Mouse (Mus musculus): ENCODE data around the gene Rab3a. TPM values are rescaled to one million over a fixed set of nuclear protein-coding genes. Genes with fewer than 3 reads are reported as not detected.

The Rab3a gene
- polyA plus RNA-seq, 1 experiment from 2014 or later = 27.7 TPM

DNA sequence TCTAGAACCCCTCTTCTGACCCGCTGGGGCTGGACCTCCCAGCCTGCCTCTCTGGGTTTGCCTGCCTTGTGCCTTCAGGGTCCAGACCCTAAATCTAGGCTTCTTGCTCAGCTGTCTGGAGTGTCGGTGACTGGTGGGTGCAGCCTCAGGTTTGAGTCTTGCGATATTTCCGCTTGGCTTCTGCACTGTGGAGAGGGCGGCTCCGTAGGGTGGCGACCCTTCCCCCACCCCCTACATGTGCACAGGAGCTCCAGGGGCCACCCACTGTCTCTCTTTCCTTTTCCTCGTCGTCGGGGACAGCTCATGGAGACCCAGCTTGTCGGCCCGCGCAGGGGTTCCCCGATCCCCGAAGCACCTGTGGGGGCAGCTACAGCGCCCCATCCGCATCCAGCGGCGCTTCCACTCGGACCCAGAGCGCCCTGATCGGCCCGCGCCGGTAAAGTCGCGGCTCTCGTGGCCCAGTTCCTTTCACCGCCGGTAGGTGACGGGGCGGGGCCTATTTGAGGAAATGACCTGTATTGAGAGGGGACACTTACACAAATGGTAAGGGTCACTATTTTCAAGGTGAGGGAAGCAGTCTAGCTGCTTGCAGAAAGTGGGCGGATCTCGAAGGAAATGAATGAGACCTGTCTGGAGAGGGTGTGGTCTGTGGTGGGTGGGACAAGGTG lies 24.5 kb upstream of the Rab3a start:
- DNase-seq (ENCODE audit: low spot score) = peak; percentile 64
- H3K36me3 ChIP-seq (ENCODE audit: control insufficient read depth, insufficient read depth, low read length) = no peaks in the 10 kb centered on the region
- no peak overlapping the region for H3K27ac ChIP-seq (ENCODE audit: low read depth)
- peaks cover 24% of the 10 kb centered on the region for H3K27me3 ChIP-seq (replicated peaks; ENCODE audit: control insufficient read depth, insufficient read depth, low read length)
- H3K4me3 ChIP-seq (ENCODE audit: low read depth, low read length) = peak overlapping the region; percentile 32
- H3K9ac ChIP-seq (ENCODE audit: low read length) = peak overlapping the region; percentile 23; the same call in 1 of the 2 replicates
- H3K4me1 ChIP-seq (replicated peaks; ENCODE audit: control insufficient read depth, insufficient read depth, low read length) = 0 out of 2 replicates have a peak, but pooled peaks cover 6% of the 10 kb centered on the region
- peak; percentile 75 for ATAC-seq (replicated peaks; ENCODE audit: low FRiP score, low TSS enrichment, low read depth)
- 3% methylated on average over 34 of the region's 34 CpGs for WGBS
- H3K4me2 ChIP-seq (ENCODE audit: low read length) = peak overlapping the region; percentile 48
- H3K9me3 ChIP-seq (ENCODE audit: control insufficient read depth, low read length) = no peaks in the 10 kb centered on the region

DNA sequence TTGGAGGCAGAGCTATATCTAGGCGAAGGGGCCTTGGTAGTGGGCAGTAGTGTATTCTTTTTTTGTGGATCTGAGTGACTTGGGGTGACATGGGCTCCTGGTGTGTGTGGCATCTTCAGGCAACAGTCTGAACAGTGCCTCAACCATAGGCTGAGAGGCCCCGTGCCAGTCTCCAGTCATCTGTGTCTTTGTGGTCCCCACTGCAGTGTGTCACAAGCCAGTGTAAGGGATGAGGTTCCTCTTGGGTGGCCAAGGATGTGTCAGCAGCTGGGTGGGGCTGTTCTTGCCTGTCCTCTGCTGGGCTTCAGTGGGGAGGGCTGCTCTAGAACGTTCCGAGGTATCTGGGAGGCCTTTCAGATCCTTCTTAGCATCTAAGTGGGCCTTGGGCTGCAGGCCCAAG lies 23.5 kb upstream of the Rab3a start:
- Histone ChIP-seq H3K9ac (ENCODE audit: low read length) (no peak overlapping the region), H3K36me3 (ENCODE audit: control insufficient read depth, insufficient read depth, low read length) (no peaks in the 10 kb centered on the region), H3K9me3 (ENCODE audit: control insufficient read depth, low read length) (no peaks in the 10 kb centered on the region), H3K27ac (ENCODE audit: low read depth) (no peak overlapping the region), H3K4me1 (replicated peaks; ENCODE audit: control insufficient read depth, insufficient read depth, low read length) (0 out of 2 replicates have a peak, but pooled peaks cover 6% of the 10 kb centered on the region), H3K4me2 (ENCODE audit: low read length) (no peak overlapping the region), H3K4me3 (ENCODE audit: low read depth, low read length) (no peak overlapping the region), H3K27me3 (replicated peaks; ENCODE audit: control insufficient read depth, insufficient read depth, low read length) (peaks cover 24% of the 10 kb centered on the region)
- 86% methylated on average over 4 of the region's 4 CpGs for WGBS
- no peak for DNase-seq (ENCODE audit: low spot score)
- ATAC-seq (replicated peaks; ENCODE audit: low FRiP score, low TSS enrichment, low read depth) = no peak

DNA sequence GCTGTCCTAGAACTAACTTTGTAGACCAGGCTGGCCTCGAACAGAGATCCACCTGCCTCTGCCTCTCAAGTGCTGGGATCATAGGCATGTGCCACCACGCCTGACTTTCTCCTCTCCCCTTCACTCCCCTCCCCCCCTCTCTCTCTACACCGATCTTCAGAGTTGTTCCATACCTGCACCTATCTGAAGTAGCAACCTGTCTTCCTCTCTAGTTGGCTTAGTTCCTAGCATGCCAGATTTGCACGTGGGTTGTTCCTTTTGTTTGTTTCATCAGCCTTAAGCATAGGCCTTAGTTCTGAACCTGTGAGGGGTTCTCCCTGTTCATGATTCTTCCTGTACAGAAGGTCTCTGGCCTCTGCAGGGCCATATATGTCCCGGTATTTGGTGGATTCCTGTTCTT lies 16.8 kb upstream of the Rab3a start:
- ATAC-seq (replicated peaks; ENCODE audit: low FRiP score, low TSS enrichment, low read depth) (no peak), DNase-seq (ENCODE audit: low spot score) (no peak)
- 0 out of 2 replicates have a peak, but pooled peaks cover 6% of the 10 kb centered on the region for H3K4me1 ChIP-seq (replicated peaks; ENCODE audit: control insufficient read depth, insufficient read depth, low read length)
- H3K9me3 ChIP-seq (ENCODE audit: control insufficient read depth, low read length) = no peaks in the 10 kb centered on the region
- WGBS = 64% methylated on average over 5 of the region's 5 CpGs
- no peak overlapping the region for H3K4me3 ChIP-seq (ENCODE audit: low read depth, low read length)
- H3K9ac ChIP-seq (ENCODE audit: low read length) = no peak overlapping the region
- H3K27me3 ChIP-seq (replicated peaks; ENCODE audit: control insufficient read depth, insufficient read depth, low read length) = peaks cover 14% of the 10 kb centered on the region
- H3K4me2 ChIP-seq (ENCODE audit: low read length) = no peak overlapping the region
- no peak overlapping the region for H3K27ac ChIP-seq (ENCODE audit: low read depth)
- no peaks in the 10 kb centered on the region for H3K36me3 ChIP-seq (ENCODE audit: control insufficient read depth, insufficient read depth, low read length)

DNA sequence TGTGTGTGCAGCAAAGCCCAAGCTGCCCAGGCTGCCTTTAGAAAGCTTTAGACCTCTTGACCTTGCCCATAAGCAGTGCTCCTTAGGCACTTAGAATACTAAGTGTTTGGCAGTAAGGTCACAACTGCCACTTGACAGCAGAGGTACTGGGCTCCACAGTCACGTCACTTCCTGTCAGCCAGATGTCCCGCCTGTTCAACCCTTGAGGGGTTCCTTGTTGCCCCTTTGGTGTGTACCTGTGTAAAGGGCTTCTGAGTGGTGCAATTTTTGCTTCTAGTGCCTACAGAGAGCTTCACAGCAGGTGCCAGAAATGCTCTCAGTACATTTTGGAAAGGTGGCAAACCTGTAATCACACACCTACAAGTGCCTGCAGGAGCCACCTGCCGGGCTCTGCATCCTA lies 16.3 kb upstream of the Rab3a start:
- ATAC-seq (replicated peaks; ENCODE audit: low FRiP score, low TSS enrichment, low read depth) = no peak
- no peak for DNase-seq (ENCODE audit: low spot score)
- H3K9me3 ChIP-seq (ENCODE audit: control insufficient read depth, low read length) = no peaks in the 10 kb centered on the region
- H3K27ac ChIP-seq (ENCODE audit: low read depth) = no peak overlapping the region
- 0 out of 2 replicates have a peak, but pooled peaks cover 6% of the 10 kb centered on the region for H3K4me1 ChIP-seq (replicated peaks; ENCODE audit: control insufficient read depth, insufficient read depth, low read length)
- peaks cover 19% of the 10 kb centered on the region for H3K27me3 ChIP-seq (replicated peaks; ENCODE audit: control insufficient read depth, insufficient read depth, low read length)
- no peak overlapping the region for H3K4me2 ChIP-seq (ENCODE audit: low read length)
- no peak overlapping the region for H3K9ac ChIP-seq (ENCODE audit: low read length)
- no peak overlapping the region for H3K4me3 ChIP-seq (ENCODE audit: low read depth, low read length)
- no peaks in the 10 kb centered on the region for H3K36me3 ChIP-seq (ENCODE audit: control insufficient read depth, insufficient read depth, low read length)
- WGBS = 64% methylated on average over 3 of the region's 3 CpGs

DNA sequence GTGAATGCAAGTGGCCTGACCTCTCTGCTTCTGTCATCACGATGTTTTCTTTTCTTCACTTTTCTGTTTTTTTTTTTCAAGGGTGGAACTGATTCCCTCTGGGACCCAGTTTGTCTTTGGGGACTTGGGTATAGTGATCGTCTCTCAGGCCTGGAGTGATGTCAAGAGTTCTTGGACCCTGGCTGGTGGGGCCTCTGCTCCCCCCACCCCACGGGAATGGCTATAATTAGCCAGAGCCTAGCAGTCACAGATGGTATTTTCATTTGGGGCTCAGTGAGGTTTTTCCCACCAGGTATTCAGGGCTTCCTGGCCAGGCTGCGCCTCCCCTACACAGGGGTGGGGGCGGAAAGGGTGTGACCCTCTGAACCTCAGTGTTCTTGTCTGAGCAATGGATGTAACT lies 12.8 kb upstream of the Rab3a start:
- no peak overlapping the region for H3K9ac ChIP-seq (ENCODE audit: low read length)
- DNase-seq (ENCODE audit: low spot score) (no peak), ATAC-seq (replicated peaks; ENCODE audit: low FRiP score, low TSS enrichment, low read depth) (no peak)
- H3K27ac ChIP-seq (ENCODE audit: low read depth) = no peak overlapping the region
- WGBS = 44% methylated on average over 5 of the region's 5 CpGs
- H3K27me3 ChIP-seq (replicated peaks; ENCODE audit: control insufficient read depth, insufficient read depth, low read length) = peaks cover 50% of the 10 kb centered on the region
- H3K4me1 ChIP-seq (replicated peaks; ENCODE audit: control insufficient read depth, insufficient read depth, low read length) = peaks cover 6% of the 10 kb centered on the region; the same call in 1 of the 2 replicates
- H3K4me3 ChIP-seq (ENCODE audit: low read depth, low read length) = no peak overlapping the region
- no peaks in the 10 kb centered on the region for H3K36me3 ChIP-seq (ENCODE audit: control insufficient read depth, insufficient read depth, low read length)
- no peak overlapping the region for H3K4me2 ChIP-seq (ENCODE audit: low read length)
- H3K9me3 ChIP-seq (ENCODE audit: control insufficient read depth, low read length) = no peaks in the 10 kb centered on the region

DNA sequence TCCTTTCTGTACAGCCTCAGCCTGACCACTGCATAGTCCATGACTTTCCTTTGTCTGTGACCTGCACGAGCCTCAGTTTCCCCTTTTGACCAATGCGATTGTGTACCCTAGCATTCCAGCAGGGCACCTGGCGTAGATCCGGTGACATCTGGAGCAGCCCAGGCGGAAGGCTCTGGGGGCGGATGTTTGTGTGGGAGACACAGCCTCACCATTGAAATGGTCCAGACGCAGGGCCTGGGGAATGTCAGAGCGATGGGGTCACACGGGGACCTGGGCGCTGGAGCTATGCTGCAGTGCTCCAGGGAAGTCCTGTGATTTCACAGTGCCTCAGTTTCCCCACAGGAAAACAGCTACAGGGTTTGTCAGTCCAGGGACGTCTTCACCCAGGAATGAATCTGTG lies 12.3 kb upstream of the Rab3a start:
- 27% methylated on average over 11 of the region's 11 CpGs for WGBS
- ATAC-seq (replicated peaks; ENCODE audit: low FRiP score, low TSS enrichment, low read depth) (no peak), DNase-seq (ENCODE audit: low spot score) (peak; percentile 68)
- H3K36me3 ChIP-seq (ENCODE audit: control insufficient read depth, insufficient read depth, low read length) = no peaks in the 10 kb centered on the region
- H3K4me1 ChIP-seq (replicated peaks; ENCODE audit: control insufficient read depth, insufficient read depth, low read length) = peaks cover 6% of the 10 kb centered on the region; the same call in 1 of the 2 replicates
- H3K4me2 ChIP-seq (ENCODE audit: low read length) = no peak overlapping the region
- H3K27me3 ChIP-seq (replicated peaks; ENCODE audit: control insufficient read depth, insufficient read depth, low read length) = peaks cover 52% of the 10 kb centered on the region
- no peak overlapping the region for H3K27ac ChIP-seq (ENCODE audit: low read depth)
- no peak overlapping the region for H3K9ac ChIP-seq (ENCODE audit: low read length)
- no peak overlapping the region for H3K4me3 ChIP-seq (ENCODE audit: low read depth, low read length)
- H3K9me3 ChIP-seq (ENCODE audit: control insufficient read depth, low read length) = no peaks in the 10 kb centered on the region

DNA sequence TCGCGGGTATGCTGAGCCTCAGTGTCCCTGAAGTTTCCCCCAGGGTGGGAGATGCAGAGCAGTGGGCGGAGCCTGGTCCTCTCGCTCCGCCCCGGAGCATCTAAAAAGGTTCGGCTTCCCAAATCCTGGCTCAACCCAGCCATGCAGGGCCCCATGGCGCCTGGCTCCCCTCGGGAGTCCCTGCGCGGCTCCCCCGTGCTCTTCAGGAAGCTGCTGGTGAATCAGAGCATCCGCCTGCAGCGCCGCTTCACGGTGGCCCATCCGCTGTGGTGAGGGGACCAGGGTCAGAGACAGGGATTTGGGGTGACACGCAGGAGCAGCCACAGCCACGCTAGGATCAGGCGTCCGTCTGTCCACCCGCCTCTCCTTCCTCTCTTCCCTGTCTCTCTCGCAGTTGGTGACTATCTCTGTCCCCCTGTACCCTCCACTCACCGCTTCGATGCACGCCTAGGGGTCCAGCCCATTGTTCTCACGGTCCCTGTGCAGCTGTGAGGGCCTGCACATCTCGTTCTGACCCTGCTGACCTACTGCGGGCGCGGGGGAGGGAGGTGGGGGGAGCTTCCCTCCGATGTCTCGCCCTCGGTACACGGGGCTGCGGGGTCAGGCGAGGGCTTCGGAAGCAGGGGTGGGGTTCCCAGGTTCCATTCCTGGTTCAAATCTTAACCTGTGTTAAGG lies 11.4 kb upstream of the Rab3a start:
- Histone ChIP-seq H3K4me1 (replicated peaks; ENCODE audit: control insufficient read depth, insufficient read depth, low read length) (peaks cover 6% of the 10 kb centered on the region; the same call in 1 of the 2 replicates), H3K9me3 (ENCODE audit: control insufficient read depth, low read length) (no peaks in the 10 kb centered on the region), H3K4me3 (ENCODE audit: low read depth, low read length) (no peak overlapping the region), H3K27me3 (replicated peaks; ENCODE audit: control insufficient read depth, insufficient read depth, low read length) (peaks cover 54% of the 10 kb centered on the region), H3K4me2 (ENCODE audit: low read length) (peak overlapping the region; percentile 57), H3K36me3 (ENCODE audit: control insufficient read depth, insufficient read depth, low read length) (no peaks in the 10 kb centered on the region), H3K9ac (ENCODE audit: low read length) (no peak overlapping the region), H3K27ac (ENCODE audit: low read depth) (no peak overlapping the region)
- WGBS = 6% methylated on average over 38 of the region's 38 CpGs
- ATAC-seq (replicated peaks; ENCODE audit: low FRiP score, low TSS enrichment, low read depth) (no peak), DNase-seq (ENCODE audit: low spot score) (peak; percentile 60)

DNA sequence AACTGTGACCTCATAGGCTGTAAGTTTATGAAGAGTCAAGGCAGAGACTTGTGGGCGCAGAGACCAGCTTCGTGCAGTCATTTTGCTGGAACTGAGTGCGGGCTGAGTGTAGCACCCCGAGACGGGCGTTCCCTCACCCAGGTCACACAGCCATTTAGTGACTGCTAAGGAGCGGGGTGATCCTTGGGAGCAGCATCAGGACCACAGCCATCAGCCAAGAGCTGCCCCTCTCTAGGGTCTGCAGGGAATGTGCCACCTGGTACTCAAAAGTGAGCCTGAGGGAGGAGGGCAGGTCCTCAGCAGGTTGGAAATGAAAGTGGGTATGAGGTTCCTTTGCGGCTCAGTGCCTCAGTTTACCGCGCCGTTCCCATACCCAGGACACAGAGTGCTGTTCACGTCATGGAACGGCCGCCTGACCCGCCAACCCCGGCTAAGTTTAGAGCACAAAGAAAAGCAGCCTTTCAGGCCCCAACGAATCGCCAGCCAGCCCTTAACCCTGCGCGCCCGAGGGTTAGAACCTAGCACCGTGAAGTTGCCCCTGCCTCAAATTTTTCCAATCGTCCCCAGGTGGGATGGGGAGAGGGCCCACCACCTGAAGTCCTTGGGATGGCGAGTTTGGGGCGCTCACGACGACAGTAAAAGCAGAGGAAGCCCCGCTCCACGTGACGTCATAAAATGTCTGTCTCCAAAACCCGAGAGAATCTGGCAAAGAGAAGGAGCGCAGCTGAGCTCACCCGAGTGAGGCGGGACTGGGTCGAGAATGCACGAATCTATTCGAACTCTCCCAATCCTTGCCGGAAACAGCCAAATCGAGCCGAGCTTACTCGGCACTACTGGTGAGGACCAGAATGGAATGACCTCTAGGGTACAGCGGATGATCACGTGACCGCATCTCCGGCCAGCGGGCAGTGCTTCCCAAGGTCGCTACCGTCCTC lies 10.6 kb upstream of the Rab3a start:
- Histone ChIP-seq H3K9ac (ENCODE audit: low read length) (0 out of 2 replicates have a peak overlapping the region, but pooled peaks have one; percentile 21), H3K9me3 (ENCODE audit: control insufficient read depth, low read length) (no peaks in the 10 kb centered on the region), H3K4me2 (ENCODE audit: low read length) (peak overlapping the region; percentile 57), H3K27ac (ENCODE audit: low read depth) (no peak overlapping the region), H3K36me3 (ENCODE audit: control insufficient read depth, insufficient read depth, low read length) (no peaks in the 10 kb centered on the region), H3K4me1 (replicated peaks; ENCODE audit: control insufficient read depth, insufficient read depth, low read length) (peaks cover 6% of the 10 kb centered on the region; the same call in 1 of the 2 replicates), H3K27me3 (replicated peaks; ENCODE audit: control insufficient read depth, insufficient read depth, low read length) (peaks cover 54% of the 10 kb centered on the region), H3K4me3 (ENCODE audit: low read depth, low read length) (peak overlapping the region; percentile 34)
- peak; percentile 69 for DNase-seq (ENCODE audit: low spot score)
- ATAC-seq (replicated peaks; ENCODE audit: low FRiP score, low TSS enrichment, low read depth) = 0 out of 2 replicates have a peak, but pooled peaks have one; percentile 29
- 5% methylated on average over 48 of the region's 48 CpGs for WGBS
